Mouse (Mus musculus) monocyte, adult 2 months (primary cell): ENCODE measurements around the gene Rab12.
A peak's percentile ranks its signal among the peaks of the same experiment; 100 is the strongest.

Source experiments
- DNase-seq, 2 experiments: peaks; one replicate each; pipeline ENCODE4 v3.0.0; 2022; ENCODE audit warnings: low spot score in 2 of 2, low read depth in 1 of 2

Rab12 gene

GRCm38 (mm10) chr17:66502865-66503264, 16.7 kb downstream of the Rab12 start:
- no peak for DNase-seq

- DNase-seq, result no peak
These were observed 20.9 kb downstream of the Rab12 start for GRCm38 (mm10) chr17:66498598-66498997.

- DNase-seq, result no peak
These were observed 22.9 kb downstream of the Rab12 start for GRCm38 (mm10) chr17:66496589-66496988.

- no peak for DNase-seq
These were observed 29.4 kb downstream of the Rab12 start for GRCm38 (mm10) chr17:66490022-66490601.

GRCm38 (mm10) chr17:66486576-66486975, 33.0 kb downstream of the Rab12 start:
- no peak for DNase-seq

- no peak for DNase-seq
These were observed 33.8 kb downstream of the Rab12 start for GRCm38 (mm10) chr17:66485742-66486141.

GRCm38 (mm10) chr17:66484965-66485364, 34.6 kb downstream of the Rab12 start:
- no peak for DNase-seq

- no peak for DNase-seq
These were observed 35.7 kb downstream of the Rab12 start for GRCm38 (mm10) chr17:66483651-66484454.

GRCm38 (mm10) chr17:66481295-66481694, 38.2 kb downstream of the Rab12 start:
- DNase-seq, result no peak

- no peak for DNase-seq
These were observed 38.8 kb downstream of the Rab12 start for GRCm38 (mm10) chr17:66480491-66481278.

GRCm38 (mm10) chr17:66479813-66480490, 39.6 kb downstream of the Rab12 start:
- DNase-seq, result no peak

GRCm38 (mm10) chr17:66479311-66479710, 40.2 kb downstream of the Rab12 start:
- DNase-seq, result no peak

- DNase-seq, result no peak
These were observed 46.3 kb downstream of the Rab12 start for GRCm38 (mm10) chr17:66473205-66473604.

GRCm38 (mm10) chr17:66471775-66472174, 47.8 kb downstream of the Rab12 start:
- no peak for DNase-seq

GRCm38 (mm10) chr17:66471252-66471651, 48.3 kb downstream of the Rab12 start:
- DNase-seq, result no peak

- DNase-seq, result no peak
These were observed 49.5 kb downstream of the Rab12 start for GRCm38 (mm10) chr17:66470020-66470419.

- DNase-seq, result no peak
These were observed 62.3 kb downstream of the Rab12 start for GRCm38 (mm10) chr17:66457278-66457677.

- peak in 1 of 2 experiments; percentile 5 for DNase-seq
These were observed 68.4 kb downstream of the Rab12 start for GRCm38 (mm10) chr17:66451143-66451542.

GRCm38 (mm10) chr17:66450526-66451070, 68.9 kb downstream of the Rab12 start:
- no peak for DNase-seq

- no peak for DNase-seq
These were observed 69.8 kb downstream of the Rab12 start, which contains the start of gene Mtcl1 for GRCm38 (mm10) chr17:66449460-66450341. Gene Mtcl1, minus strand, starts transcription at chr17:66449750.
